Mouse (Mus musculus) embryonic facial prominence, embryonic 11.5 days (tissue): ENCODE measurements around the gene F5. TPM values are rescaled to one million over a fixed set of nuclear protein-coding genes. Genes with fewer than 3 reads are reported as not detected.

ENCODE experiments used
- ATAC-seq: fragments of 200-750 bp; cut with Nextera tagmentation; replicated peaks from 2 replicates; pipeline ENCODE4 v1.8.0; 2017; ENCODE audit warnings: low read depth; ENCODE audit not compliant: insufficient number of reproducible peaks, low FRiP score, low TSS enrichment
- DNase-seq: peaks from one replicate; pipeline ENCODE4 v3.0.0-alpha.2; 2015; ENCODE audit warnings: low spot score
- H3K27ac ChIP-seq: fragments of 300-500 bp; sonication (generic); replicated peaks from 2 replicates; pipeline ENCODE4 v1.5.1; 2014; ENCODE audit warnings: mild to moderate bottlenecking, low read depth, low read length, control low read depth
- H3K27me3 ChIP-seq: fragments of 300-500 bp; sonication (generic); 2 replicates; pipeline ENCODE4 v1.6.1; 2014; ENCODE audit warnings: mild to moderate bottlenecking, low read length, moderate library complexity, mixed read lengths; ENCODE audit not compliant: control insufficient read depth, insufficient read depth
- H3K36me3 ChIP-seq: fragments of 300-500 bp; sonication (generic); replicated peaks from 2 replicates; pipeline ENCODE4 v1.6.1; 2014; ENCODE audit warnings: low read depth, mild to moderate bottlenecking, low read length, moderate library complexity, mixed read lengths; ENCODE audit not compliant: control insufficient read depth, insufficient read depth
- H3K4me1 ChIP-seq: fragments of 300-500 bp; sonication (generic); 2 replicates; pipeline ENCODE4 v1.6.1; 2014; ENCODE audit warnings: low read length, mixed read lengths; ENCODE audit not compliant: control insufficient read depth, insufficient read depth
- H3K4me2 ChIP-seq: fragments of 300-500 bp; sonication (generic); 2 replicates; pipeline ENCODE4 v1.6.1; 2014; ENCODE audit warnings: low read depth, mild to moderate bottlenecking, control low read depth, low read length, moderate library complexity
- H3K4me3 ChIP-seq: fragments of 300-500 bp; sonication (generic); 2 replicates; pipeline ENCODE4 v1.5.1; 2014; ENCODE audit warnings: low read depth, low read length, control low read depth
- H3K9ac ChIP-seq: fragments of 300-500 bp; sonication (generic); replicated peaks from 2 replicates; pipeline ENCODE4 v1.6.1; 2014; ENCODE audit warnings: mild to moderate bottlenecking, control low read depth, low read length
- H3K9me3 ChIP-seq: fragments of 300-500 bp; sonication (generic); replicated peaks from 2 replicates; pipeline ENCODE4 v1.6.1; 2016; ENCODE audit warnings: mild to moderate bottlenecking, low read length, inconsistent platforms, mixed read lengths; ENCODE audit not compliant: control insufficient read depth
- WGBS: fragments of 180-500 bp; shearing (Covaris S2); extraction: QIAGEN DNeasy Blood & Tissue Kit; methylation state at CpG from one replicate; pipeline ENCODE4 v1.1.7; 2014; 5-methylcytosine and 5-hydroxymethylcytosine counted together
- polyA plus RNA-seq: library from polyadenylated mRNA; unstranded; fragments of >200 nt; fragmentation: Nextera tagmentation; extraction: Ambion mirVana; gene quantifications from 2 replicates; pipeline ENCODE4 v1.2.1, GENCODE M21; 2014

F5 gene
- polyA plus RNA-seq, result 0.50 and 0.67 TPM in 2 replicates

GRCm38 (mm10) chr1:164151387-164152088, at the start of gene F5:
F5 (plus strand) TSS chr1:164151838.
- WGBS, result 10% methylated on average over 16 of the region's 16 CpGs
- no peak within 1 kb of the TSS for H3K4me2 ChIP-seq
- H3K9me3 ChIP-seq, result no peaks in the 10 kb centered on the region
- no peak within 1 kb of the TSS for H3K27ac ChIP-seq
- no peak within 1 kb of the TSS for H3K9ac ChIP-seq
- no peak for DNase-seq
- no peaks in the 10 kb centered on the region for H3K27me3 ChIP-seq
- no peak; the same call in 1 of the 2 replicates for ATAC-seq
- H3K4me3 ChIP-seq, result no peak within 1 kb of the TSS
- no peaks in the 10 kb centered on the region for H3K36me3 ChIP-seq
- no peaks in the 10 kb centered on the region for H3K4me1 ChIP-seq

GRCm38 (mm10) chr1:164109763-164110162, 41.9 kb upstream of the F5 start:
- no peak for ATAC-seq
- Histone ChIP-seq H3K36me3 (no peaks in the 10 kb centered on the region), H3K9ac (no peak overlapping the region), H3K4me2 (no peak overlapping the region), H3K9me3 (no peaks in the 10 kb centered on the region), H3K4me3 (no peak overlapping the region), H3K4me1 (no peaks in the 10 kb centered on the region), H3K27me3 (no peaks in the 10 kb centered on the region), H3K27ac (no peak overlapping the region)
- DNase-seq, result no peak
- WGBS, result 83% methylated on average over 2 of the region's 2 CpGs

DNA sequence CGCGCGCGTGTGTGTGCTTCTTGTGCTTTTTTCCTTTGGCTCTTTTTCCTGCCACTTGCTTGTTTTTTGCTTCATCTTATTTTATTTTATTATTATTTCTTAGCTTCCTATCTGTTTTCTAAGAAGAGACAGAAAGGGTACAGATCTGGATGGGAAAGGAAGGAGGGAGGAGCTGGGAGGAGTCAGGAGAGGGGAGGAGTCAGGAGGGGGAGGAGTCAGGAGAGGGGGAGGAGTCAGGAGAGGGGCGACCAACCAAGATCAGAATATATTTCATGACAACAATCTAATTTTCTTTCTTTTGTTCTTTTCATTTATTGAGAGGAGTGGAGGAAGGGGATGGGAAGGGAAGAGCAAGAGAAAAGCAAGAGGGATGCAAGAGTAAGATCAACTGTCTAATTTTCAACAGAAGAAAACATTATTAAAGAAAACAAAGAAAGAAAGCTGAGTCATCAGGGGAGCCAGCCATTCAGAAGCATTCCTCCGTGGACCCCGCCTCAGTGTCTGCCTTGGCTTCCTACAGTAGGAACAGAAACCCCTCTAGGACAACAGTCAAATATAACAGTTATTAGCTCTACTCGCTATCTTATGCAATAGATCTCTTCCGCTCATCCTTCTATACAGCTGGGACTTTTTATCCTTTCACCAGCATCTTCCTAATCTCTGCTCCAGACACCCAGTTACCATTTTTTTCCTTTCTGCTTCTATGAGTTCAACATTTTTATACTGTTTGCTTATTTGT, 40.9 kb upstream of the F5 start:
- no peak overlapping the region for H3K9ac ChIP-seq
- H3K4me2 ChIP-seq, result no peak overlapping the region
- no peak overlapping the region for H3K4me3 ChIP-seq
- no peaks in the 10 kb centered on the region for H3K4me1 ChIP-seq
- ATAC-seq (no peak), DNase-seq (no peak)
- no peaks in the 10 kb centered on the region for H3K36me3 ChIP-seq
- H3K9me3 ChIP-seq, result no peaks in the 10 kb centered on the region
- 92% methylated on average over 9 of the region's 9 CpGs for WGBS
- no peaks in the 10 kb centered on the region for H3K27me3 ChIP-seq
- no peak overlapping the region for H3K27ac ChIP-seq

DNA sequence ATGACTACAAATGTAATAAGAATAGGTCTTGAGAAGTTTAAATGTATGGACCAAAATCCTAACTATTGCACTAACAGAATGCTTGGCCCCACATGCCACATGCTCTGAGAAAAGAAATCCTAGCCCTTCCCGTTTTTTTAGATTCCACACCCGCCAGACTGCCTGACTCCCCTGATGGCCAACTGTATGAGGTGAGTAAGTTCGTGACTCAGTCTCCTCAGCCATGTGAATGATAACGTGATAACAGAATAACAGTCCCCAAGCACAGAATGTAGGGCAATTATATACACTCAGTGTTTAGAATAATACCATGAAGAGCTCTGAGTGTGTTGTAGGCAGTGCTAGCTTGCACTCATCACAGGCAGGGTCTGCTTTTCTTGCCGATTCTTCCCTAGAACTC, 37.4 kb upstream of the F5 start:
- Histone ChIP-seq H3K27ac (no peak overlapping the region), H3K36me3 (no peaks in the 10 kb centered on the region), H3K9ac (no peak overlapping the region), H3K4me1 (no peaks in the 10 kb centered on the region), H3K4me2 (no peak overlapping the region), H3K9me3 (no peaks in the 10 kb centered on the region), H3K27me3 (no peaks in the 10 kb centered on the region), H3K4me3 (no peak overlapping the region)
- WGBS, result 78% methylated on average over 5 of the region's 5 CpGs
- ATAC-seq (no peak), DNase-seq (no peak)

DNA sequence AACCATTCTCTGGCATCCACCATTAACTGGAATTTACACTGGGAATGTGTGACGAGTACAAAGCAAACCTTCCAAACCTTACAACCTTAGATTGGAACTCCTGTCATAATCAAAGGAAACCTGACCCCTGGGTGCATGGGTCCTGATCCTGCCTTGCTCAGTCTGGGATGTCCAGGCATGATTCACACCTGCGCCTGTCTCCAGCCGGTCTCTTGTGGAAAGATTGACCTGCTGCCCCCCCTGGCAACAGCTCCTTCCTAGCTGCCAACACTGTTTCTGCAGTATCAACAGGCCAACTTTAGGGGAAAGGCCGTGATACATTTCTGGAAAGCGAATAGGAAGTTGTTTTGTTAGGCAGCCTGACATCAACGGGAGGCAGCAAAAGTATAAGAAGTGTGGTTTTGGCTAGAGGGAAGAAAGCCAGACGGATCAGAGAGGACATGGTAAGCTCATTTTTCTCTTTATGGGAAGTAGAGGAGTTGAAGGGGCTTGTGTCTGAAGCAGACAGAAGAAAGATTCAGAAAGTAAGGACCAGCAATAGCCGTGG, 36.6 kb upstream of the F5 start, which contains the start of gene Selp:
Selp (plus strand) TSS at position 318 of the 547 bp plus-strand sequence.
- H3K4me1 ChIP-seq, result no peaks in the 10 kb centered on the region
- no peak within 1 kb of the TSS for H3K9ac ChIP-seq
- no peak for ATAC-seq
- H3K27ac ChIP-seq, result no peak within 1 kb of the TSS
- H3K9me3 ChIP-seq, result no peaks in the 10 kb centered on the region
- no peaks in the 10 kb centered on the region for H3K27me3 ChIP-seq
- WGBS, result 72% methylated on average over 8 of the region's 8 CpGs
- H3K4me2 ChIP-seq, result no peak within 1 kb of the TSS
- H3K36me3 ChIP-seq, result no peaks in the 10 kb centered on the region
- no peak for DNase-seq
- no peak within 1 kb of the TSS for H3K4me3 ChIP-seq

- ATAC-seq, result no peak
- Histone ChIP-seq H3K4me1 (no peaks in the 10 kb centered on the region), H3K9me3 (no peaks in the 10 kb centered on the region), H3K4me2 (no peak overlapping the region), H3K27ac (no peak overlapping the region), H3K27me3 (no peaks in the 10 kb centered on the region), H3K9ac (no peak overlapping the region), H3K36me3 (no peaks in the 10 kb centered on the region), H3K4me3 (no peak overlapping the region)
- no peak for DNase-seq
- whole genome bisulfite sequencing, result 80% methylated on average over 6 of the region's 6 CpGs
Measured at GRCm38 (mm10) chr1:164115647-164116046, 36.0 kb upstream of the F5 start.

DNA sequence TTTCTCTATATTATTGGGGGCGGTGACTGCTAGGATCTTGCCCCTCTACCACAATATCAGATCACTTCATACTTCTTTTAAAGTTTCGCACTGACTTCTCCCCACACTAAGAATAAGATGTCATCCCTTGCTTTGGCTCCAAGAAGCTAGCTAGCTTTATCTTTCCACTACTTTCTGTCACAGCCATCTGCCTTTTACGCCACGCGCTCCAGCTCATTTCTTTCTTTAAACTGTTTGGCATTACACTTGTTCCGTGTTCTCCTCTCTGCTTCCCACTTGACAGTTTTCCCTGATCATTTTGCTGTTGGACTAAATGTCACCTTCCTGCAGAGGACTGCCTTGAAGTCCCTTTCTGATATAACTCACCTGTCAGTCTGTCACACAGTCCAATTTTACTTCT, 33.8 kb upstream of the F5 start:
- H3K4me1 ChIP-seq, result no peaks in the 10 kb centered on the region
- no peak overlapping the region for H3K4me2 ChIP-seq
- WGBS, result 89% methylated on average over 6 of the region's 6 CpGs
- no peak overlapping the region for H3K4me3 ChIP-seq
- no peak for ATAC-seq
- DNase-seq, result no peak
- no peaks in the 10 kb centered on the region for H3K36me3 ChIP-seq
- no peaks in the 10 kb centered on the region for H3K27me3 ChIP-seq
- no peaks in the 10 kb centered on the region for H3K9me3 ChIP-seq
- no peak overlapping the region for H3K9ac ChIP-seq
- H3K27ac ChIP-seq, result no peak overlapping the region
